Mouse (Mus musculus) cerebellum, adult 11 months (tissue): ENCODE data around the gene Coch.
"Not testable (repeated sequence)": the region's sequence is repeated elsewhere in the genome, so short reads cannot be mapped to it uniquely, and the experiment has no call there.

ENCODE experiments used
- DNase-seq: peaks from one replicate; pipeline ENCODE4 v3.0.0; 2022

Gene Coch

DNA sequence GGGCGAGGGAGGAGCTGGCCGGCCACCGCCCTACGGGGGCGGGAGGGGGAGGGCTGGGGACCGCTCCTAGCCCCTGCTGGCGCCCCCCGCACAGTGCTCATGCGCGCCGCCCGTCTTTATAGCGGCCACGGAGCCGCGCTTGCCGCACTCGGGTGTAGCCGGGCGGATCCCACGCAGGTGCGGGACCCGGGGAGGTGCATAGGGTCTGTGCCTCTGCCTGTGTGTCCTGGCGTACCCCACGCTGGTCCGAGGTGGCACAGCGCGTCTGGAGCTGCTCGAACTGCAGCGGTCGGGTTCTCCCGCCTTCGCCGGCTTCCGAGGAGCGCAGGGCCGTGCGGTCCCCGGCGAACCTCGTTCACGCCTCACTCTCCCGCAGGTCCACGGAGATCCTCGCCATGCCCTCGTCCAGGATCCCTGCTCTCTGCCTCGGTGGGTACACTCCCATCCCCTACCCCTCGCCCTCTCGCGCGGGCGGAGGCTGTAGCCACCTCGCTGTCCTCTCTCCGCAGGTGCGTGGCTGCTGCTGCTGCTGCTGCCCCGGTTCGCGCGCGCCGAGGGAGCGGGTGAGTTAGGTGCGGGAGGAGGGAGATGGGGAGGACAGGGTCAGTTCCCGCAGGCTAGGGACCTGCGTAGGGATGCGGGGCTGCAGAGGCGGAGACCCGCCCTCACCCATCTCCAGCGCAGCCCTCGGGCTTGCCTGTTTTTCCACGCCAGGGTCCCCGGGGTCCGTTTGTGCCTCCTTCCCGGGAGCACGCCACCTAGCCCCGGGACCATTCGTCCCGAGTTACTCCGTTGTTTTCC, at the start of gene Coch:
Gene Coch, plus strand, starts transcription at position 113 of the 801 bp plus-strand sequence.
- DNase-seq = no peak

- DNase-seq = no peak
Observed at GRCm38 (mm10) chr12:51543402-51543960, 49.7 kb upstream of the Coch start.

GRCm38 (mm10) chr12:51555041-51555440, 38.1 kb upstream of the Coch start:
- no peak for DNase-seq

- DNase-seq = no peak
Observed at GRCm38 (mm10) chr12:51561416-51561815, 31.7 kb upstream of the Coch start.

- DNase-seq = no peak
Observed at GRCm38 (mm10) chr12:51567225-51567624, 25.9 kb upstream of the Coch start.

GRCm38 (mm10) chr12:51569472-51569871, 23.7 kb upstream of the Coch start:
- DNase-seq = no peak

- no peak for DNase-seq
Observed at GRCm38 (mm10) chr12:51569944-51570343, 23.2 kb upstream of the Coch start.

DNA sequence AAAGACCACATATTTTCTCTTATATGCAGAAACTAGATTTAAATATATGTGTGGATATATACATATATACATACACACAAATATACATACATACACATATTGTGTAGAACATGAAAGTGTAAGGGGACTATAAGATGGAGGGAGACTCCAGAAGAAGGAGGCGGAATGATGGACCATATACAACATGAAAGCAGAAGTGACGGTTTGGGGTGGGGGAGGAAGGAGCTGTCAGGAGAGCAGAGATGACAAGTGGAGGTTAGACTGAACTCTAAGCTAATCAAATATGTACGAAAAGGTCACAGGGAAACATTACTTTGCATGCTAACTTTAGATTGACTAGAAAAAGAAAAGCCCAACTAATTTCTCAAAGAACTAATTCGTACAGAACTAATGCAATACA, 20.5 kb upstream of the Coch start:
- no peak for DNase-seq

GRCm38 (mm10) chr12:51577816-51578215, 15.3 kb upstream of the Coch start:
- DNase-seq = not testable (repeated sequence)

DNA sequence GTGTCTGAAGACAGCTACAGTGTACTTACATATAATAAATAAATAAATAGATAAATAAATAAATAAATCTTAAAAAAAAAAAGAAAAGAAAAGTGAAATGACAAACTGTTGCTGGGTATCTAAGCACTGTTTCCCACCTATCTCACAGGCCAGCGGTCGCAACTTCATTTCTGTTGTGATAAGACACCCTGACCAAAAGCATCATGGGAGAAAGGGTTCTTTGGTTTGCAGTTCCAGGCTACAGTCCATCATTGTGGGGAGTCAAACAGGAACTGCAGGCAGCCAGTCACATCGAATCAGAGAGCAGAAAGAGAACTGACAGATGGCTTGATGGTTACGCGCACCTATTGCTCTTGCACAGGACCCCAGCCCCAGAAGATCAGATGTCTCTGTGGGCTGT, 3.9 kb upstream of the Coch start:
- no peak for DNase-seq

GRCm38 (mm10) chr12:51591921-51592320, 1.2 kb upstream of the Coch start:
- no peak for DNase-seq

DNA sequence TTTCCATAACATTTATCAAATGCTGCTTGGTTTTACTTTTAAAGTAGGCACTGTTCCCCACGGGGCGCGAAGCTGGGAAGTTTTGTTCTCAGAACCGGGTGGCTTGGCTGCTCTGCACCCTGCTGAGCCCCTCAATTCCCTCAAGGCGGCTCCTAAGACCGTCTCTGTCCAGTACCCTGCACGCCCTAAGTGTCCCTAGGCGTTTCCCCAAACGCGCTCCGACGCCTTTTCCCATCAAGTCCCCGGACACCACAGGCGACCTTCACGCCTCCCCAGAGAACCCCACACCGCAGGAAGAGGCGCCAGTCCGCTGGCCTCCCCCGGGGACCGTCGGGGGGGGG, 283 bp upstream of the Coch start:
- DNase-seq = no peak

DNA sequence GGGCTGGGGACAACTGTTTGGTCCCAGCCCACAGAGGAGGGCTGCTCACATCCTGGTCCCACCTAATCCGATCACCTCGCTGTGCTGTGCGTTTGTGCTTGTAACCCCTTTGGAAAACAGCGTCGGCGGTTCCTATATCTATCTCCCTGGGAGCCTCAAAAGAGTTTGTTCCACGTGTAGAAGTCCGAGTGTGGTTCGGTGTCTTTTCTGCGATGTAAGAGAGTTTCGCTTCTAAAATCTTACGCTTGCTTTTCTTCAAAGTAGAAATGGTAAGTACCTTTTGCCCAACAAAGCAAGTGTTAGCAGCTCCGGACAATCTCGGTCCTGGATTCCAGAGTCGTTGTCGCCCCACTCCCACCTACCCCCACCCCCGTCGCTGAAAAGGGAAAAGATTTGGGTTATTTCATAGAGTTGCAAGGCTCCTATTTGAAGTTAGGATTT, 909 bp downstream of the Coch start:
- no peak for DNase-seq

DNA sequence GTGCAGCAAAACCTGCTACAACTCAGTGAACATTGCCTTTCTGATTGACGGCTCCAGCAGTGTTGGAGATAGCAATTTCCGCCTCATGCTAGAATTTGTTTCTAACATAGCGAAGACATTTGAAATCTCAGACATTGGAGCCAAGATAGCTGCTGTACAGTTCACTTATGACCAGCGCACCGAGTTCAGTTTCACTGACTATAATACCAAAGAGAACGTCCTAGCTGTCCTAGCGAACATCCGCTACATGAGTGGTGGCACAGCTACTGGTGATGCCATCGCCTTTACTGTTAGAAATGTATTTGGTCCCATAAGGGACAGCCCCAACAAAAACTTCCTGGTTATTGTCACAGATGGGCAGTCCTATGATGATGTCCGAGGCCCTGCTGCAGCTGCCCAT, 10.2 kb downstream of the Coch start:
- no peak for DNase-seq

- no peak for DNase-seq
Observed at GRCm38 (mm10) chr12:51606138-51606537, 13.0 kb downstream of the Coch start.

DNA sequence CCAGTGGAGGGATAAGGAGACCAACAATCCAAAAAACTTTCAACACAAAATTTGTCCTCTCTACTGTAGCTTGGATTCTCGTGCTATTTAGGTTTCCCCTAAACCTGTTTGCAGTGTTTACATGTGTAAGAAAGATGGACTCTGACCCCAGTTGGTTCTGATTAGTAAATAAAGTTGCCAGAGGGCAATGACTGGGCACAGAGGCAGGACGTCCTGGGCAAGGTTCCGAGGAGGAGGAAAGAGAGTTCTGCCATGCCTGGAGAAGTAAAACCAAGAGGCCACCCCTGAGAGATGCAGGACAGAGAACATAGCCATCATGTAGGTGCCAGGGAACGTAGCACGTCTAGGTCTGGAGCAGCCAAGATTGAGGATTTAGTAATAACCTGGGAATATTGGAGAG, 19.2 kb downstream of the Coch start:
- no peak for DNase-seq

DNA sequence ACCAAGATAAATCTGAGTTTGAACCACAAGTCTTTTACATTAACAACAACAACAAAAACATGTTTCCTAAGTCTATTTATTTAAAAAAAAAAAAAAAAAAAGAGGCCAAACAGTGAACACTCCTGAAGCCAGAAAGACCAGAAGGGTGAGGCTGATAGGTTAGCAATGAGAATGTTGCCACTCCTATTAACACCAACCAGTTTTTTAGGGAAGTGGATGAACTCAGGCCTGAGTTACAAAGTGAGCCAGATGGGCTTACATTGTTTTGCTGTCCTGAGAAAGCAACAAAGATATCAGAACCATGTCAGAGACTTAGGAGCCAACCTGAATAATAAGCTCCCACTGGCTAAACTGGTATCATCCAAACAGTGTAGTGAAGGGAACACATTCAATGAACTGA, 27.4 kb downstream of the Coch start:
- DNase-seq = no peak

DNA sequence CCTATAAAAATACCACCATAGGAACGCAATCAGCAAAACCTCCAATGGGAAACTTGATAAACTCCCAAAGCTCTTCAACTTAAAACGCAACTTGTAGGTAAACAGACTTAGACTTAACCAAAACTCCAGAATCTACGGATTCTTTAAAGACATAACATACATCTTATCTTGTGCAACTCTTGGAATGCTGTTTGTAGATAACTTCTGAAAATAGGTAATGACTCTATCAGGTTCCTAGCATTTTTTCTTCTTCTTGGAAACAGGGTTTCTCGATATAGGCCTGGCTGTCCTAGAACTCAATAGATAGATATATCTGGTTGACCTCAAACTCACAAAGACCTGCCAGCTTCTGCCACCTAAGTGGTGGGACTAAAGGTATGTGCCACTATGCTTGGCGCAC, 28.0 kb downstream of the Coch start:
- no peak for DNase-seq

- no peak for DNase-seq
Observed at GRCm38 (mm10) chr12:51622670-51623365, 29.7 kb downstream of the Coch start.

- DNase-seq = no peak
Observed at GRCm38 (mm10) chr12:51623366-51623694, 30.2 kb downstream of the Coch start.

DNA sequence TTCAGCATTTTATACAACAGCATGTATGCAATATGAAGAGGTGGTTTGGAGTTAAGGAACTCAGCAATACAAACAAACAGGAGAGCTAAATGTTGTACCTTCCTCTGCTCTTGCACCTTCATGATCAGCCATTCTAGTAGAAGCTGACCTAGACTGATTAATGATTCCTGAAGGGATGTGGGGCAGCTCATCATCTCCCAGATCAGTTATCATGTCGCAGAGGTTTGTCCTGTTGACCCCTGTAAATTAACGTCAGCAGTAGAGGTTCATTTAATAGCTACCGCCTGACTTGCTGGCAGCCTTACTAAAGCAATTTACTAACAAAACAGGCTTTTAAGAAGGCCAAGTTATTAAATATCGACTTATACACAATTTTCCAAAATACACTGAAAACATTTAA, 40.3 kb downstream of the Coch start:
- DNase-seq = no peak

GRCm38 (mm10) chr12:51636260-51636659, 43.1 kb downstream of the Coch start:
- DNase-seq = no peak

DNA sequence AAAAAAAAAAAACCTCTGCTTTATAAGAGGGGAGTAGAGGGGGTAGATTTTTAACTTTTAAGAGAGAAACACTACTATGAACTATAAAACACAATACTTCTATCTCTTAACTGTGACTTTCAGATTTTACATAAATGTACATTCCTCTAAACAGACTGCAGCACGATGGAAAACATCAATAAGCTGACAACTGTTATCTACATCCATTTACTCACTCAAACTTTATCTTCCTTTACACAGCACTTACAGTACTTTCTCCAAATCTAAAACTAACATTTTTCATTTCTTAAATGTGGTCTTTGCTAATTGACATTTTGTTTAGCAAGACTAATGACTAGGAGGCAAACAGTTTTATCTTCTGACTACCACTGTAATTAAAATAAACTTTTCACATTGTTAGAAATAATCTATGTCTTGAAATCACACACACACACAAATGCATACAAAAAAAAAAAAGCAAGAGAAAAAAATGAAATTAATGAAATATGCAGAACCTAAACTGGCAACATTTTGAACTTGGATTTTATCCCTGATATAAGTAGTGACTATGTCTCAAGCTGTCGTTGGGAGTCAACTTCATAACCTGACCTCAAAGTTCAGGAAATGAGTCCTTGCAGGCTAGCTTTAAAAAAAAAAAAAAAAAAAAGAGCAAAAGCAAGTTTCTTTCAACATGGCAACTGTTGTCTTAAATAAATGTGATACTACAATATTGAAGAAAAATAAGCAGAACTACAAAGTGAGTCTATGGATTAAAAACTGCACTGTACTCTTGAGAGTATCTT, 43.7 kb downstream of the Coch start:
- DNase-seq = no peak

- DNase-seq = no peak
Observed at GRCm38 (mm10) chr12:51641871-51642270, 48.7 kb downstream of the Coch start.
